Mouse (Mus musculus) liver, embryonic 14.5 days (tissue): ENCODE results near the gene Hspb9. TPM values are rescaled to one million over a fixed set of nuclear protein-coding genes. Genes with fewer than 3 reads are reported as not detected.

Source experiments
- ATAC-seq: fragments of 200-750 bp; cut with Nextera tagmentation; 2 replicates; pipeline ENCODE4 v1.8.0; 2017; ENCODE audit warnings: moderate number of reproducible peaks, mild to moderate bottlenecking, moderate library complexity; ENCODE audit not compliant: insufficient read depth
- DNase-seq, 3 experiments: peaks; one replicate each; pipeline ENCODE4 v3.0.0-alpha.2; 2012 to 2013; ENCODE audit warnings: low read depth in 3 of 3, low spot score in 3 of 3
- H3K27ac ChIP-seq: fragments of 300-500 bp; sonication (generic); 2 replicates; pipeline ENCODE4 v1.5.1; 2014; ENCODE audit warnings: moderate library complexity, mild to moderate bottlenecking, control low read depth, inconsistent platforms
- H3K27me3 ChIP-seq: fragments of 300-500 bp; sonication (generic); 2 replicates; pipeline ENCODE4 v1.6.1; 2014; ENCODE audit warnings: mild to moderate bottlenecking, low read length, moderate library complexity; ENCODE audit not compliant: control insufficient read depth, insufficient read depth
- H3K36me3 ChIP-seq: fragments of 300-500 bp; sonication (generic); replicated peaks from 2 replicates; pipeline ENCODE4 v1.6.1; 2014; ENCODE audit warnings: low read depth; ENCODE audit not compliant: control insufficient read depth, insufficient read depth
- H3K4me1 ChIP-seq, 2 experiments: fragments of 200-500 bp in 1 of 2; fragments of 300-500 bp in 1 of 2; sonication (generic) in 1 of 2; replicated peaks; 2 replicates each; pipeline ENCODE4 v1.6.1; 2012 to 2014; ENCODE audit warnings: antibody characterized with exemption in 1 of 2, inconsistent platforms in 1 of 2, low read length in 1 of 2; ENCODE audit not compliant: control insufficient read depth in 2 of 2, insufficient read depth in 2 of 2
- H3K4me2 ChIP-seq: fragments of 300-500 bp; sonication (generic); 2 replicates; pipeline ENCODE4 v1.6.1; 2014; ENCODE audit warnings: low read depth, mild to moderate bottlenecking, control low read depth, moderate library complexity
- H3K4me3 ChIP-seq, 2 experiments: fragments of 200-500 bp in 1 of 2; fragments of 300-500 bp in 1 of 2; sonication (generic) in 1 of 2; 2 replicates each; pipeline ENCODE4 v1.5.1; 2012 to 2014; ENCODE audit warnings: low read depth in 2 of 2, low read length in 2 of 2, mild to moderate bottlenecking in 2 of 2, control low read depth in 1 of 2, inconsistent platforms in 1 of 2, moderate library complexity in 1 of 2; ENCODE audit not compliant: insufficient read depth in 1 of 2
- H3K9ac ChIP-seq: fragments of 300-500 bp; sonication (generic); replicated peaks from 2 replicates; pipeline ENCODE4 v1.6.1; 2014; ENCODE audit warnings: mild to moderate bottlenecking, control low read depth, moderate library complexity
- H3K9me3 ChIP-seq: fragments of 300-500 bp; sonication (generic); 2 replicates; pipeline ENCODE4 v1.6.1; 2016; ENCODE audit warnings: low read length, mixed read lengths; ENCODE audit not compliant: control insufficient read depth
- CTCF ChIP-seq: IDR thresholded peaks from 2 replicates; pipeline ENCODE4 v1.5.1; 2016; ENCODE audit warnings: antibody characterized with exemption, low read depth, control low read depth
- EP300 ChIP-seq: IDR thresholded peaks from 2 replicates; pipeline ENCODE4 v1.6.1; 2016; ENCODE audit warnings: antibody characterized with exemption, low read depth
- WGBS: fragments of 180-500 bp; shearing (Covaris S2); extraction: QIAGEN DNeasy Blood & Tissue Kit; methylation state at CpG from one replicate; pipeline ENCODE4 v1.1.7; 2014; ENCODE audit not compliant: insufficient replicate concordance; 5-methylcytosine and 5-hydroxymethylcytosine counted together
- polyA plus RNA-seq, 2 experiments: library from polyadenylated mRNA; depleted of rRNA in 1 of 2; stranded (reverse) in 1 of 2; unstranded in 1 of 2; fragments of >200 nt; fragmentation: Nextera tagmentation in 1 of 2; extraction: Ambion mirVana in 1 of 2; gene quantifications; 2 replicates each; pipeline versions ENCODE4 v1.2.1 to v1.2.3; 2012 to 2014

Gene Hspb9
- polyA plus RNA-seq, 2 experiments = 0.14 TPM; not detected in 1

- H3K36me3 ChIP-seq = peaks cover 3% of the 10 kb centered on the region
- no peaks in the 10 kb centered on the region for H3K27me3 ChIP-seq
- TF ChIP-seq EP300 (no peak), CTCF (no peak)
- DNase-seq (no peak), ATAC-seq (no peak)
- 0 out of 2 replicates have a peak within 1 kb of the TSS, but pooled peaks have one; percentile 9 for H3K9ac ChIP-seq
- WGBS = 49% methylated on average over 7 of the region's 7 CpGs
- H3K4me3 ChIP-seq = peak within 1 kb of the TSS; percentile 24 to 29; a peak in 3 of 4 replicates
- H3K27ac ChIP-seq = no peak within 1 kb of the TSS
- H3K4me1 ChIP-seq = peaks cover 3 to 10% of the 10 kb centered on the region in 2 experiments; a peak in 2 of 4 replicates
- peak within 1 kb of the TSS; percentile 53 for H3K4me2 ChIP-seq
- no peaks in the 10 kb centered on the region for H3K9me3 ChIP-seq
Observed at GRCm38 (mm10) chr11:100703851-100704531, 9.7 kb upstream of the Hspb9 start, which contains the start of gene Dhx58. Gene Dhx58, minus strand, starts transcription at chr11:100704271.

GRCm38 (mm10) chr11:100705095-100705747 is 8.4 kb upstream of the Hspb9 start:
- no peak overlapping the region for H3K27ac ChIP-seq
- DNase-seq = no peak
- H3K9me3 ChIP-seq = no peaks in the 10 kb centered on the region
- WGBS = 82% methylated on average over 23 of the region's 23 CpGs
- H3K27me3 ChIP-seq = no peaks in the 10 kb centered on the region
- no peak overlapping the region for H3K9ac ChIP-seq
- TF ChIP-seq CTCF (no peak), EP300 (no peak)
- no peak overlapping the region for H3K4me3 ChIP-seq
- peaks cover 3 to 10% of the 10 kb centered on the region in 2 experiments; a peak in 2 of 4 replicates for H3K4me1 ChIP-seq
- peaks cover 3% of the 10 kb centered on the region for H3K36me3 ChIP-seq
- no peak for ATAC-seq
- no peak overlapping the region for H3K4me2 ChIP-seq

GRCm38 (mm10) chr11:100709201-100709810 is 4.3 kb upstream of the Hspb9 start:
- ATAC-seq (no peak), DNase-seq (no peak)
- H3K4me3 ChIP-seq = no peak overlapping the region
- H3K27me3 ChIP-seq = no peaks in the 10 kb centered on the region
- no peak overlapping the region for H3K27ac ChIP-seq
- H3K36me3 ChIP-seq = peaks cover 3% of the 10 kb centered on the region
- no peak overlapping the region for H3K4me2 ChIP-seq
- TF ChIP-seq EP300 = no peak
- TF ChIP-seq CTCF = no peak
- H3K4me1 ChIP-seq = peaks cover 21 to 25% of the 10 kb centered on the region in 2 experiments
- H3K9ac ChIP-seq = no peak overlapping the region
- H3K9me3 ChIP-seq = no peaks in the 10 kb centered on the region
- WGBS = 78% methylated on average over 9 of the region's 9 CpGs

GRCm38 (mm10) chr11:100710528-100710927 is 3.1 kb upstream of the Hspb9 start:
- H3K4me2 ChIP-seq = no peak overlapping the region
- DNase-seq (no peak), ATAC-seq (no peak)
- no peaks in the 10 kb centered on the region for H3K9me3 ChIP-seq
- no peak overlapping the region for H3K4me3 ChIP-seq
- peaks cover 25 to 33% of the 10 kb centered on the region in 2 experiments for H3K4me1 ChIP-seq
- peaks cover 9% of the 10 kb centered on the region for H3K36me3 ChIP-seq
- no peaks in the 10 kb centered on the region for H3K27me3 ChIP-seq
- no peak overlapping the region for H3K9ac ChIP-seq
- no peak for TF ChIP-seq CTCF
- TF ChIP-seq EP300 = no peak
- 87% methylated on average over 15 of the region's 15 CpGs for WGBS
- no peak overlapping the region for H3K27ac ChIP-seq

GRCm38 (mm10) chr11:100710977-100711376 is 2.7 kb upstream of the Hspb9 start:
- Histone ChIP-seq H3K4me2 (no peak overlapping the region), H3K9ac (no peak overlapping the region), H3K4me3 (no peak overlapping the region), H3K9me3 (no peaks in the 10 kb centered on the region), H3K4me1 (peaks cover 25 to 33% of the 10 kb centered on the region in 2 experiments), H3K36me3 (peaks cover 13% of the 10 kb centered on the region), H3K27me3 (no peaks in the 10 kb centered on the region), H3K27ac (no peak overlapping the region)
- 73% methylated on average over 4 of the region's 4 CpGs for WGBS
- TF ChIP-seq EP300 (no peak), CTCF (no peak)
- DNase-seq = no peak
- ATAC-seq = no peak
